Mouse (Mus musculus): ENCODE data around the gene Cacna2d4. TPM values are rescaled to one million over a fixed set of nuclear protein-coding genes. Genes with fewer than 3 reads are reported as not detected.

Cacna2d4 gene
- polyA plus RNA-seq, 1 experiment from 2014 or later = 0.23 TPM

GRCm38 (mm10) chr6:119320481-119320880, 84.2 kb downstream of the Cacna2d4 start:
- H3K4me1 ChIP-seq (ENCODE audit: control insufficient read depth, insufficient read depth, low read length) = no peaks in the 10 kb centered on the region
- no peaks in the 10 kb centered on the region for H3K36me3 ChIP-seq (ENCODE audit: control insufficient read depth, insufficient read depth, low read length)
- no peaks in the 10 kb centered on the region for H3K27me3 ChIP-seq (ENCODE audit: control insufficient read depth, insufficient read depth, low read length)
- 24% methylated on average over 16 of the region's 16 CpGs for WGBS
- no peak overlapping the region for H3K9ac ChIP-seq (replicated peaks; ENCODE audit: low read depth, low read length)
- H3K9me3 ChIP-seq (ENCODE audit: control insufficient read depth, low read depth, low read length) = no peaks in the 10 kb centered on the region
- no peak overlapping the region for H3K4me3 ChIP-seq (ENCODE audit: low read depth, low read length)
- peak; percentile 28; the same call in 1 of the 2 replicates for ATAC-seq (ENCODE audit: insufficient number of reproducible peaks, insufficient read depth, low FRiP score, low read depth)
- no peak overlapping the region for H3K4me2 ChIP-seq (replicated peaks; ENCODE audit: low read depth, low read length)
- H3K27ac ChIP-seq (ENCODE audit: low read length) = no peak overlapping the region

DNA sequence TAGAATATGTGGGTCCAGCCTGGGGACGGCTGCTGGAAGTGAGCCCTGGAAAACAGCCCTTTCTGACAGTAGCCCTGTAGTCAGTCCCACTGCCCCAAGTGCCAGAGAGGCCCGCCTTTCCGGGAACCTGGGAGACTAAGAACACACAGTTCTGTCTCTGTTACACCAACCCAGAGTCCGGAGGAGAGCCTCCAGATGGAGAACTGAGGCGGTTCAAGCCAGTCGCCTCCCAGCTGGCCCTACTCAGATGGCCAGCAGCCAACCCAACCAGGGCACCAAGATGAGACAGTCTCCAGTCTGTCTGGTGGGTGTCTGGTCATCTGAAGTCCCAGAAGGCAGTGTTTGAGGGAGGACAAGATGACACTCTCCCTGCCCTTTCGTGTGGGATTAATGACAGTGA, 85.4 kb downstream of the Cacna2d4 start:
- Histone ChIP-seq H3K4me2 (replicated peaks; ENCODE audit: low read depth, low read length) (no peak overlapping the region), H3K4me1 (ENCODE audit: control insufficient read depth, insufficient read depth, low read length) (no peaks in the 10 kb centered on the region), H3K9ac (replicated peaks; ENCODE audit: low read depth, low read length) (no peak overlapping the region), H3K4me3 (ENCODE audit: low read depth, low read length) (no peak overlapping the region), H3K27ac (ENCODE audit: low read length) (no peak overlapping the region), H3K9me3 (ENCODE audit: control insufficient read depth, low read depth, low read length) (no peaks in the 10 kb centered on the region), H3K36me3 (ENCODE audit: control insufficient read depth, insufficient read depth, low read length) (no peaks in the 10 kb centered on the region), H3K27me3 (ENCODE audit: control insufficient read depth, insufficient read depth, low read length) (no peaks in the 10 kb centered on the region)
- no peak for ATAC-seq (ENCODE audit: insufficient number of reproducible peaks, insufficient read depth, low FRiP score, low read depth)
- WGBS = 69% methylated on average over 7 of the region's 7 CpGs

- Histone ChIP-seq H3K9ac (replicated peaks; ENCODE audit: low read depth, low read length) (no peak overlapping the region), H3K27me3 (ENCODE audit: control insufficient read depth, insufficient read depth, low read length) (peaks cover 13% of the 10 kb centered on the region), H3K4me1 (ENCODE audit: control insufficient read depth, insufficient read depth, low read length) (no peaks in the 10 kb centered on the region), H3K4me3 (ENCODE audit: low read depth, low read length) (no peak overlapping the region), H3K4me2 (replicated peaks; ENCODE audit: low read depth, low read length) (no peak overlapping the region), H3K36me3 (ENCODE audit: control insufficient read depth, insufficient read depth, low read length) (no peaks in the 10 kb centered on the region), H3K9me3 (ENCODE audit: control insufficient read depth, low read depth, low read length) (no peaks in the 10 kb centered on the region), H3K27ac (ENCODE audit: low read length) (no peak overlapping the region)
- 65% methylated on average over 10 of the region's 10 CpGs for WGBS
- no peak for ATAC-seq (ENCODE audit: insufficient number of reproducible peaks, insufficient read depth, low FRiP score, low read depth)
Observed at GRCm38 (mm10) chr6:119324776-119325175, 88.5 kb downstream of the Cacna2d4 start.

DNA sequence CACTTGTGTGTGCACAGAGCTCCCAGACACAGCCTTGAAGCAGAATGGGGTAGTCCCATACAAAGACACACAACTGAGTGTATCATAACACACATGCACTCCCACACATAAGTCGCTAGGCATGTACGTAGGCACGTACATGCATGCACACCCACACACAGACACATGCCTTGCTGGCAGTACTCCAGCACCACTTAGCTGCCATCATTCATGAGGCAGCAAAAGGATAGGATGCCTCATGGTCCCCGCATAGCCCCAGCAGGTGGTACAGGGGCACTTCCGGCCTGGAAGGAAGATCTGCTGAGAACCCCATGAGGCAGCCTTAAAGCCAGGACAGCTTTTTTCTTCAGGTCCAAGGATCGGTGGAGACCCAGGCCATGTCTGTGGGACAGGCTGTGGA, 89.7 kb downstream of the Cacna2d4 start:
- Histone ChIP-seq H3K9me3 (ENCODE audit: control insufficient read depth, low read depth, low read length) (no peaks in the 10 kb centered on the region), H3K36me3 (ENCODE audit: control insufficient read depth, insufficient read depth, low read length) (no peaks in the 10 kb centered on the region), H3K4me1 (ENCODE audit: control insufficient read depth, insufficient read depth, low read length) (0 out of 2 replicates have a peak, but pooled peaks cover 3% of the 10 kb centered on the region), H3K9ac (replicated peaks; ENCODE audit: low read depth, low read length) (no peak overlapping the region), H3K27me3 (ENCODE audit: control insufficient read depth, insufficient read depth, low read length) (peaks cover 25% of the 10 kb centered on the region), H3K4me3 (ENCODE audit: low read depth, low read length) (no peak overlapping the region), H3K27ac (ENCODE audit: low read length) (no peak overlapping the region), H3K4me2 (replicated peaks; ENCODE audit: low read depth, low read length) (no peak overlapping the region)
- WGBS = 78% methylated on average over 6 of the region's 6 CpGs
- no peak for ATAC-seq (ENCODE audit: insufficient number of reproducible peaks, insufficient read depth, low FRiP score, low read depth)

- H3K36me3 ChIP-seq (ENCODE audit: control insufficient read depth, insufficient read depth, low read length) = no peaks in the 10 kb centered on the region
- H3K4me1 ChIP-seq (ENCODE audit: control insufficient read depth, insufficient read depth, low read length) = 0 out of 2 replicates have a peak, but pooled peaks cover 3% of the 10 kb centered on the region
- no peak overlapping the region for H3K9ac ChIP-seq (replicated peaks; ENCODE audit: low read depth, low read length)
- H3K27me3 ChIP-seq (ENCODE audit: control insufficient read depth, insufficient read depth, low read length) = peaks cover 31% of the 10 kb centered on the region
- WGBS = 11% methylated on average over 7 of the region's 7 CpGs
- no peak for ATAC-seq (ENCODE audit: insufficient number of reproducible peaks, insufficient read depth, low FRiP score, low read depth)
- no peak overlapping the region for H3K4me2 ChIP-seq (replicated peaks; ENCODE audit: low read depth, low read length)
- H3K4me3 ChIP-seq (ENCODE audit: low read depth, low read length) = no peak overlapping the region
- H3K9me3 ChIP-seq (ENCODE audit: control insufficient read depth, low read depth, low read length) = no peaks in the 10 kb centered on the region
- no peak overlapping the region for H3K27ac ChIP-seq (ENCODE audit: low read length)
Observed at GRCm38 (mm10) chr6:119326541-119326940, 90.2 kb downstream of the Cacna2d4 start.

- no peak overlapping the region for H3K4me2 ChIP-seq (replicated peaks; ENCODE audit: low read depth, low read length)
Observed at GRCm38 (mm10) chr6:119328521-119329115, 92.3 kb downstream of the Cacna2d4 start.

GRCm38 (mm10) chr6:119329215-119329714, 92.9 kb downstream of the Cacna2d4 start:
- H3K9me3 ChIP-seq (ENCODE audit: control insufficient read depth, low read depth, low read length) = no peaks in the 10 kb centered on the region
- H3K9ac ChIP-seq (replicated peaks; ENCODE audit: low read depth, low read length) = no peak overlapping the region
- H3K4me2 ChIP-seq (replicated peaks; ENCODE audit: low read depth, low read length) = no peak overlapping the region
- no peak overlapping the region for H3K4me3 ChIP-seq (ENCODE audit: low read depth, low read length)
- 2% methylated on average over 8 of the region's 8 CpGs for WGBS
- no peak overlapping the region for H3K27ac ChIP-seq (ENCODE audit: low read length)
- ATAC-seq (ENCODE audit: insufficient number of reproducible peaks, insufficient read depth, low FRiP score, low read depth) = no peak
- H3K4me1 ChIP-seq (ENCODE audit: control insufficient read depth, insufficient read depth, low read length) = 0 out of 2 replicates have a peak, but pooled peaks cover 3% of the 10 kb centered on the region
- H3K36me3 ChIP-seq (ENCODE audit: control insufficient read depth, insufficient read depth, low read length) = no peaks in the 10 kb centered on the region
- peaks cover 35% of the 10 kb centered on the region for H3K27me3 ChIP-seq (ENCODE audit: control insufficient read depth, insufficient read depth, low read length)

More at GRCm38 (mm10) chr6:119328521-119329115, 92.3 kb downstream of the Cacna2d4 start:
- 9% methylated on average over 10 of the region's 11 CpGs for WGBS
- 0 out of 2 replicates have a peak, but pooled peaks cover 3% of the 10 kb centered on the region for H3K4me1 ChIP-seq (ENCODE audit: control insufficient read depth, insufficient read depth, low read length)
- peaks cover 35% of the 10 kb centered on the region for H3K27me3 ChIP-seq (ENCODE audit: control insufficient read depth, insufficient read depth, low read length)
- no peak overlapping the region for H3K9ac ChIP-seq (replicated peaks; ENCODE audit: low read depth, low read length)
- no peaks in the 10 kb centered on the region for H3K36me3 ChIP-seq (ENCODE audit: control insufficient read depth, insufficient read depth, low read length)
- H3K27ac ChIP-seq (ENCODE audit: low read length) = no peak overlapping the region
- ATAC-seq (ENCODE audit: insufficient number of reproducible peaks, insufficient read depth, low FRiP score, low read depth) = no peak
- no peaks in the 10 kb centered on the region for H3K9me3 ChIP-seq (ENCODE audit: control insufficient read depth, low read depth, low read length)
- H3K4me3 ChIP-seq (ENCODE audit: low read depth, low read length) = no peak overlapping the region

GRCm38 (mm10) chr6:119329936-119330335, 93.6 kb downstream of the Cacna2d4 start:
- H3K27me3 ChIP-seq (ENCODE audit: control insufficient read depth, insufficient read depth, low read length) = peaks cover 35% of the 10 kb centered on the region
- H3K4me3 ChIP-seq (ENCODE audit: low read depth, low read length) = no peak overlapping the region
- H3K9me3 ChIP-seq (ENCODE audit: control insufficient read depth, low read depth, low read length) = no peaks in the 10 kb centered on the region
- WGBS = 23% methylated on average over 6 of the region's 6 CpGs
- H3K27ac ChIP-seq (ENCODE audit: low read length) = no peak overlapping the region
- no peak for ATAC-seq (ENCODE audit: insufficient number of reproducible peaks, insufficient read depth, low FRiP score, low read depth)
- H3K4me2 ChIP-seq (replicated peaks; ENCODE audit: low read depth, low read length) = no peak overlapping the region
- H3K4me1 ChIP-seq (ENCODE audit: control insufficient read depth, insufficient read depth, low read length) = 0 out of 2 replicates have a peak, but pooled peaks cover 3% of the 10 kb centered on the region
- H3K9ac ChIP-seq (replicated peaks; ENCODE audit: low read depth, low read length) = no peak overlapping the region
- H3K36me3 ChIP-seq (ENCODE audit: control insufficient read depth, insufficient read depth, low read length) = no peaks in the 10 kb centered on the region

Measured in stomach, embryonic 14.5 days (tissue).